In the genomic region with DNA sequence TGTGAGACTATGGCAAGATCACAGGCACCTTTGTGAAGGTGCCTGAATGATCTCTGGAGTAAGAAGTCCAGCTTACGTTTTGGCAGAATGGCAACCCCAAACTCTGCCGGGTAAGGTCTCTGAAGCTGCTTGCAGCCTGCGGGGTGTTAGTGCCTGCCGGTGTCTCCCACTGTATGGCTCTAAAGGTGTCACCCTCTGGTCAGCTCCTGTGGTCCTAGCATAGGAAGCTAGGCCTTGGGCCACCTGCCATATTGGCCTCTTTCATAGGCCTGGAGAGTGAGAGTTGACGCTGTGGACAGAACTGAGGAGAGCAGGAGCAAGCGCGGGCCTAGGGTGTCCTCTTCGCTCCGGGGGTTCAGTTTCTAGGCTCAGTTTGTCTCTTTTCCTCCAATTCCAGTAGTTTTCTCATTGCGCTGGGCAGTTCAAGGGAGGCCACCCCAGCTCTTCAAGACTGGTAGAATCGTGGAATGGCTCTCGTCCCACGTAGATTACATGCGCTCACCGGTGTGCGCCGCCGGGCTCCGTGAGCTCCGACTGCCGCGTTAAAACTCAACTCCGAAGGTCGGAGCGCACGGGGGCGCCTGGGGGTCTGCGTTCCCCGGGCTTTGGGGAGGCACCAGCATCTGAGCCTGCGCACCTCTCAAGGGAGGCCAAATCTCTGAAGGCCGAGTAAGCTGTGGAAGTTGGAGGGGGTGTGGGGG, we compare ENCODE assay signal across 7 mouse cellular contexts. TPM values are rescaled to one million over a fixed set of nuclear protein-coding genes. Genes with fewer than 3 reads are reported as not detected.
DNase-seq lines count a peak whose midpoint lies in the region; ATAC-seq and TF ChIP-seq lines count a peak whose summit lies in the region.

No protein-coding gene starts in this region.

- peaks cover 7% of the 10 kb centered on the region for H3K36me3 ChIP-seq in embryonic facial prominence, embryonic 10.5 days (replicated peaks)
- no peaks in the 10 kb centered on the region for H3K36me3 ChIP-seq in hindbrain, embryonic 16.5 days (ENCODE audit: control insufficient read depth, insufficient read depth, low read length)
- H3K36me3 ChIP-seq in liver, embryonic 11.5 days (ENCODE audit: control insufficient read depth, insufficient read depth, low read length) = no peaks in the 10 kb centered on the region
- H3K36me3 ChIP-seq in neural tube, embryonic 14.5 days (ENCODE audit: control insufficient read depth, insufficient read depth, low read length) = no peaks in the 10 kb centered on the region

- peak overlapping the region; percentile 92 for H3K27ac ChIP-seq in embryonic facial prominence, embryonic 10.5 days (replicated peaks)
- H3K27ac ChIP-seq in hindbrain, embryonic 16.5 days (ENCODE audit: low read depth, low read length) = peak overlapping the region; percentile 71
- H3K27ac ChIP-seq in liver, embryonic 11.5 days (ENCODE audit: low read depth, low read length) = no peak overlapping the region
- H3K27ac ChIP-seq in neural tube, embryonic 14.5 days (ENCODE audit: low read depth, low read length) = peak overlapping the region; percentile 61
- no peak overlapping the region for H3K27ac ChIP-seq in layer of hippocampus, adult 2 months

- TF ChIP-seq CTCF in layer of hippocampus, adult 2 months (conservative IDR thresholded peaks at IDR 0.05) = no peak

- H3K27me3 ChIP-seq in embryonic facial prominence, embryonic 10.5 days (replicated peaks; ENCODE audit: low read depth, poor library complexity, severe bottlenecking) = peaks cover 90% of the 10 kb centered on the region
- H3K27me3 ChIP-seq in hindbrain, embryonic 16.5 days (replicated peaks; ENCODE audit: control insufficient read depth, insufficient read depth, low read length) = peaks cover 14% of the 10 kb centered on the region
- H3K27me3 ChIP-seq in liver, embryonic 11.5 days (replicated peaks; ENCODE audit: control insufficient read depth, insufficient read depth, low read length) = peaks cover 99% of the 10 kb centered on the region
- H3K27me3 ChIP-seq in neural tube, embryonic 14.5 days (ENCODE audit: control insufficient read depth, insufficient read depth, low read length) = no peaks in the 10 kb centered on the region

- peak overlapping the region; percentile 84 for H3K4me2 ChIP-seq in hindbrain, embryonic 16.5 days (ENCODE audit: low read length)
- H3K4me2 ChIP-seq in liver, embryonic 11.5 days = peak overlapping the region; percentile 70
- peak overlapping the region; percentile 81 for H3K4me2 ChIP-seq in neural tube, embryonic 14.5 days (ENCODE audit: low read depth, low read length)

- peak; percentile 62 for DNase-seq in adrenal gland, postnatal 14 days
- peak; percentile 64 for DNase-seq in embryonic facial prominence, embryonic 10.5 days (ENCODE audit: low spot score)
- peak; percentile 47 for DNase-seq in liver, embryonic 11.5 days (ENCODE audit: low spot score)
- no peak for DNase-seq in layer of hippocampus, adult 2 months (ENCODE audit: low spot score in 2 of 2)
- no peak for DNase-seq in Muller cell, postnatal 12 days (ENCODE audit: inconsistent ontology term)

- no peak for ATAC-seq in hindbrain, embryonic 16.5 days
- no peak for ATAC-seq in liver, embryonic 11.5 days (replicated peaks; ENCODE audit: low FRiP score)
- ATAC-seq in neural tube, embryonic 14.5 days (ENCODE audit: low read depth) = no peak

- H3K9ac ChIP-seq in hindbrain, embryonic 16.5 days (ENCODE audit: low read depth, low read length) = peak overlapping the region; percentile 48
- no peak overlapping the region for H3K9ac ChIP-seq in liver, embryonic 11.5 days (ENCODE audit: low read depth, low read length)
- peak overlapping the region; percentile 49 for H3K9ac ChIP-seq in neural tube, embryonic 14.5 days (replicated peaks; ENCODE audit: low read depth, low read length)

- WGBS in embryonic facial prominence, embryonic 10.5 days = under 1% methylated on average over 31 of the region's 31 CpGs
- 3% methylated on average over 31 of the region's 31 CpGs for WGBS in hindbrain, embryonic 16.5 days
- 3% methylated on average over 31 of the region's 31 CpGs for WGBS in liver, embryonic 11.5 days
- 2% methylated on average over 31 of the region's 31 CpGs for WGBS in neural tube, embryonic 14.5 days

- peak overlapping the region; percentile 85 for H3K4me3 ChIP-seq in embryonic facial prominence, embryonic 10.5 days
- peak overlapping the region; percentile 75 for H3K4me3 ChIP-seq in hindbrain, embryonic 16.5 days (ENCODE audit: low read length)
- H3K4me3 ChIP-seq in liver, embryonic 11.5 days (ENCODE audit: low read depth, low read length) = peak overlapping the region; percentile 56
- H3K4me3 ChIP-seq in neural tube, embryonic 14.5 days (ENCODE audit: low read depth, low read length) = peak overlapping the region; percentile 84
- no peak overlapping the region for H3K4me3 ChIP-seq in layer of hippocampus, adult 2 months

- peaks cover 84% of the 10 kb centered on the region for H3K4me1 ChIP-seq in embryonic facial prominence, embryonic 10.5 days
- peaks cover 43% of the 10 kb centered on the region for H3K4me1 ChIP-seq in hindbrain, embryonic 16.5 days (ENCODE audit: control insufficient read depth, insufficient read depth, low read depth, low read length)
- peaks cover 23% of the 10 kb centered on the region for H3K4me1 ChIP-seq in liver, embryonic 11.5 days (replicated peaks; ENCODE audit: control insufficient read depth, insufficient read depth, low read length)
- peaks cover 24% of the 10 kb centered on the region for H3K4me1 ChIP-seq in neural tube, embryonic 14.5 days (ENCODE audit: control insufficient read depth, insufficient read depth, low read length)

- no peaks in the 10 kb centered on the region for H3K9me3 ChIP-seq in embryonic facial prominence, embryonic 10.5 days
- H3K9me3 ChIP-seq in hindbrain, embryonic 16.5 days (ENCODE audit: control insufficient read depth, low read length) = no peaks in the 10 kb centered on the region
- H3K9me3 ChIP-seq in liver, embryonic 11.5 days (ENCODE audit: control insufficient read depth, low read length) = no peaks in the 10 kb centered on the region
- no peaks in the 10 kb centered on the region for H3K9me3 ChIP-seq in neural tube, embryonic 14.5 days (ENCODE audit: control insufficient read depth, low read length)

RNA-seq across cellular contexts. Expression of gene Zfp503, which starts 1.1 kb away (rescaled TPM):
- 22.3 and 24.3 TPM in 2 replicates for total RNA-seq in adrenal gland, postnatal 14 days (2021)
- polyA plus RNA-seq in embryonic facial prominence, embryonic 10.5 days (2016; fragmentation: Nextera tagmentation; extraction: Ambion mirVana) = 9.7 and 12.5 TPM in 2 replicates
- 8.0 and 9.9 TPM in 2 replicates for polyA plus RNA-seq in hindbrain, embryonic 16.5 days (2015; fragmentation: Nextera tagmentation; extraction: Ambion mirVana)
- polyA plus RNA-seq in liver, embryonic 11.5 days (2014; fragmentation: Nextera tagmentation; extraction: Ambion mirVana) = 3.1 and 4.1 TPM in 2 replicates
- polyA plus RNA-seq in neural tube, embryonic 14.5 days (2014; fragmentation: Nextera tagmentation; extraction: Ambion mirVana) = 7.0 TPM in 2 replicates
- 1 to 10 TPM; 2.2 to 2.5 TPM for total RNA-seq in layer of hippocampus, adult 2 months (2021)

RNA-seq across cellular contexts. Expression of gene Lrmda, which starts 29.0 kb away (rescaled TPM):
- total RNA-seq in adrenal gland, postnatal 14 days (2021) = 3.8 and 4.2 TPM in 2 replicates
- 0.85 and 0.88 TPM in 2 replicates for polyA plus RNA-seq in embryonic facial prominence, embryonic 10.5 days (2016; fragmentation: Nextera tagmentation; extraction: Ambion mirVana)
- 0.30 and 0.80 TPM in 2 replicates for polyA plus RNA-seq in hindbrain, embryonic 16.5 days (2015; fragmentation: Nextera tagmentation; extraction: Ambion mirVana)
- polyA plus RNA-seq in liver, embryonic 11.5 days (2014; fragmentation: Nextera tagmentation; extraction: Ambion mirVana) = 0.30 and 0.53 TPM in 2 replicates
- 0.28 and 0.35 TPM in 2 replicates for polyA plus RNA-seq in neural tube, embryonic 14.5 days (2014; fragmentation: Nextera tagmentation; extraction: Ambion mirVana)
- total RNA-seq in layer of hippocampus, adult 2 months (2021) = 1 to 10 TPM in 1 of 2 experiments, under 1 TPM in 1; 0.87 to 1.5 TPM

Comparison
In these comparisons a context has a peak if more than half of its experiments do, and no peak if none do; other contexts are left out.
1. DNase-seq: peak in adrenal gland, postnatal 14 days (single experiment), embryonic facial prominence, embryonic 10.5 days (single experiment) and liver, embryonic 11.5 days (single experiment); none in layer of hippocampus, adult 2 months (0 of 2) and Muller cell, postnatal 12 days (single experiment).
2. H3K27ac ChIP-seq: peak in embryonic facial prominence, embryonic 10.5 days (single experiment), hindbrain, embryonic 16.5 days (single experiment) and neural tube, embryonic 14.5 days (single experiment); none in liver, embryonic 11.5 days (single experiment) and layer of hippocampus, adult 2 months (single experiment).
3. Peak in every context shown above with its lines, with median percentiles within 50 percentile points of each other: H3K4me2 ChIP-seq.